Mouse (Mus musculus) cerebellum, adult 2 months (tissue): ENCODE measurements around the gene Stom.

Experiments
- CTCF ChIP-seq: fragments of 200-500 bp; IDR thresholded peaks from 2 replicates; pipeline ENCODE4 v1.5.1; 2011; ENCODE audit warnings: low read depth, mild to moderate bottlenecking, control low read depth, low read length, moderate library complexity, borderline replicate concordance; ENCODE audit not compliant: insufficient read depth
- POLR2A ChIP-seq: fragments of 200-500 bp; IDR thresholded peaks from 2 replicates; pipeline ENCODE4 v1.6.1; 2011; ENCODE audit warnings: low read length, control low read depth, borderline replicate concordance; ENCODE audit not compliant: insufficient read depth

DNA sequence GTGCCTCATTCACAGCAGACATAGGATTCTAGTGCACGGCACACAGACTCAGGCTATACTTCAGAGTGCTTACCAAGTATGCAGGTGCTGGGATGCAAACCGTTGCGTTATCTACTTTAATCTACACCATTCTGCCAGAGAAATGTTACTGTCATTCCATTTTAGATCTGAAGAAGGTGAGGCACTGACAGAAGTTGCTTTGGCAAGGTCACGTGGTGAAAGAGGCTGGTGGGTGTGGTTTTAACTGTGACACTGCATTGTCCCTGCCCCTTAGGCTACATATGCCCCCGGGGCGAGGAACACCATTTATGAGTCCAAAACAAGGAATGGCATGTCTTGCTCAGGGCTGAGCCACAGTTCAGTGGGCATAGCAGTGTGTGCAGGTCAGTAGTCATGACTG is 63.9 kb downstream of the Stom start:
- TF ChIP-seq CTCF, result no peak
- TF ChIP-seq POLR2A, result no peak
